Mouse (Mus musculus) heart, postnatal 0 days (tissue): Measurements from ENCODE around the gene Traf7. TPM values are rescaled to one million over a fixed set of nuclear protein-coding genes. Genes with fewer than 3 reads are reported as not detected.

Source experiments
- ATAC-seq: fragments of 200-750 bp; cut with Nextera tagmentation; 2 replicates; pipeline ENCODE4 v1.8.0; 2017; ENCODE audit warnings: low read depth, moderate number of reproducible peaks, moderate library complexity; ENCODE audit not compliant: insufficient read depth
- DNase-seq: peaks from one replicate; pipeline ENCODE4 v3.0.0-alpha.2; 2016; ENCODE audit warnings: low spot score
- H3K27ac ChIP-seq: fragments of 300-500 bp; sonication (generic); 2 replicates; pipeline ENCODE4 v1.5.1; 2014; ENCODE audit warnings: low read depth, mild to moderate bottlenecking
- H3K27me3 ChIP-seq: fragments of 300-500 bp; sonication (generic); 2 replicates; pipeline ENCODE4 v1.6.1; 2014; ENCODE audit warnings: low read length, mixed read lengths; ENCODE audit not compliant: control insufficient read depth, insufficient read depth
- H3K36me3 ChIP-seq: fragments of 300-500 bp; sonication (generic); replicated peaks from 2 replicates; pipeline ENCODE4 v1.6.1; 2014; ENCODE audit warnings: low read length, mixed read lengths; ENCODE audit not compliant: control insufficient read depth, insufficient read depth
- H3K4me1 ChIP-seq: fragments of 300-500 bp; sonication (generic); 2 replicates; pipeline ENCODE4 v1.6.1; 2014; ENCODE audit warnings: antibody characterized with exemption; ENCODE audit not compliant: control insufficient read depth, insufficient read depth
- H3K4me2 ChIP-seq: fragments of 300-500 bp; sonication (generic); 2 replicates; pipeline ENCODE4 v1.6.1; 2014; ENCODE audit warnings: low read depth, mild to moderate bottlenecking, low read length, moderate library complexity
- H3K4me3 ChIP-seq: fragments of 300-500 bp; sonication (generic); 2 replicates; pipeline ENCODE4 v1.5.1; 2014; ENCODE audit warnings: low read depth, low read length
- H3K9ac ChIP-seq: fragments of 300-500 bp; sonication (generic); replicated peaks from 2 replicates; pipeline ENCODE4 v1.6.1; 2014; ENCODE audit warnings: low read depth, low read length, mixed read lengths
- H3K9me3 ChIP-seq: fragments of 300-500 bp; sonication (generic); replicated peaks from 2 replicates; pipeline ENCODE4 v1.6.1; 2016; ENCODE audit warnings: low read length; ENCODE audit not compliant: control insufficient read depth
- CTCF ChIP-seq: IDR thresholded peaks from 2 replicates; pipeline ENCODE4 v1.5.1; 2016; ENCODE audit warnings: antibody characterized with exemption, control low read depth, low read depth
- EP300 ChIP-seq: IDR thresholded peaks from 2 replicates; pipeline ENCODE4 v1.6.1; 2016; ENCODE audit warnings: antibody characterized with exemption, low read depth
- WGBS: fragments of 180-500 bp; shearing (Covaris S2); extraction: QIAGEN DNeasy Blood & Tissue Kit; methylation state at CpG from one replicate; pipeline ENCODE4 v1.1.7; 2014; 5-methylcytosine and 5-hydroxymethylcytosine counted together
- polyA plus RNA-seq: library from polyadenylated mRNA; unstranded; fragments of >200 nt; fragmentation: Nextera tagmentation; extraction: Ambion mirVana; gene quantifications from 2 replicates; pipeline ENCODE4 v1.2.1, GENCODE M21; 2015
- total RNA-seq: library from RNA; depleted of rRNA; stranded (reverse); fragments of >200 nt; gene quantifications from 2 replicates; pipeline ENCODE4 v1.2.3, GENCODE M21; 2014; ENCODE audit warnings: low replicate concordance; rRNA removed

Gene Traf7
- total RNA-seq, result 206 and 281 TPM in 2 replicates
- 46.0 and 48.9 TPM in 2 replicates for polyA plus RNA-seq

GRCm38 (mm10) chr17:24527723-24528559 lies at the start of gene Traf7:
TSS of gene Traf7 (minus strand) at chr17:24527938.
- Histone ChIP-seq H3K4me1 (peaks cover 19% of the 10 kb centered on the region), H3K27ac (peak within 1 kb of the TSS; percentile 79), H3K4me3 (peak within 1 kb of the TSS; percentile 87), H3K36me3 (0 out of 2 replicates have a peak, but pooled peaks cover 7% of the 10 kb centered on the region), H3K9ac (peak within 1 kb of the TSS; percentile 76), H3K27me3 (no peaks in the 10 kb centered on the region), H3K9me3 (no peaks in the 10 kb centered on the region), H3K4me2 (peak within 1 kb of the TSS; percentile 87)
- peak; percentile 100 for DNase-seq
- TF ChIP-seq EP300 (peak; percentile 64; the same call in 1 of the 2 replicates), CTCF (no peak)
- under 1% methylated on average over 40 of the region's 40 CpGs for WGBS
- peak; percentile 95 for ATAC-seq

- H3K36me3 ChIP-seq, result peaks cover 92% of the 10 kb centered on the region
- no peak overlapping the region for H3K9ac ChIP-seq
- no peak overlapping the region for H3K4me2 ChIP-seq
- no peaks in the 10 kb centered on the region for H3K27me3 ChIP-seq
- WGBS, result 90% methylated on average over 9 of the region's 9 CpGs
- ATAC-seq (no peak), DNase-seq (no peak)
- H3K27ac ChIP-seq, result no peak overlapping the region
- TF ChIP-seq EP300, result no peak
- no peak for TF ChIP-seq CTCF
- no peaks in the 10 kb centered on the region for H3K4me1 ChIP-seq
- no peaks in the 10 kb centered on the region for H3K9me3 ChIP-seq
- no peak overlapping the region for H3K4me3 ChIP-seq
Measured at GRCm38 (mm10) chr17:24573811-24574210, 46.1 kb upstream of the Traf7 start.

- Histone ChIP-seq H3K4me2 (no peak overlapping the region), H3K4me3 (no peak overlapping the region), H3K9me3 (no peaks in the 10 kb centered on the region), H3K36me3 (peaks cover 91% of the 10 kb centered on the region), H3K27ac (no peak overlapping the region), H3K9ac (no peak overlapping the region), H3K27me3 (no peaks in the 10 kb centered on the region), H3K4me1 (no peaks in the 10 kb centered on the region)
- no peak for ATAC-seq
- 92% methylated on average over 12 of the region's 12 CpGs for WGBS
- DNase-seq, result no peak
- TF ChIP-seq CTCF, result no peak
Measured at GRCm38 (mm10) chr17:24572651-24573245, 45.0 kb upstream of the Traf7 start.

DNA sequence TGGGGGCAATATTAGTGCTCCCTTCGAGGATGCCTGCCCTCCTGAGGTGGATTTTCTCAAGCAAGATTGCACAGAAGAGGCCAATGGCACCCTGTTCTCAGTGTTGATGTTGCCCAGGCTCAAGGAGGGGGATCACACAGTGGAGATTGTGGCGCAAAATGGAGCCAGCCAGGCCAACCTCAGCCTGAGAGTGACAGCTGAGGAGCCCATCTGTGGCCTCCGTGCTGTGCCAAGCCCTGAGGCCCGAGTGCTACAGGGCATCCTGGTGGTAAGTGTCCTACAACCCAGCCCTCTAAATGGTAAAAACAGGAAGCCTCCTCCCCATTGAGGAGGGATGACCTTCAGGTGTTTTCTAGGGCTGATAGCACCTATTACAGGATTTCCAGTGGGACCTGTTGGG lies 42.1 kb upstream of the Traf7 start:
- Histone ChIP-seq H3K9me3 (no peaks in the 10 kb centered on the region), H3K4me2 (no peak overlapping the region), H3K9ac (no peak overlapping the region), H3K27me3 (no peaks in the 10 kb centered on the region), H3K4me3 (no peak overlapping the region), H3K36me3 (peaks cover 79% of the 10 kb centered on the region), H3K27ac (no peak overlapping the region), H3K4me1 (peaks cover 11% of the 10 kb centered on the region)
- WGBS, result 87% methylated on average over 4 of the region's 4 CpGs
- no peak for ATAC-seq
- no peak for TF ChIP-seq EP300
- DNase-seq, result no peak

DNA sequence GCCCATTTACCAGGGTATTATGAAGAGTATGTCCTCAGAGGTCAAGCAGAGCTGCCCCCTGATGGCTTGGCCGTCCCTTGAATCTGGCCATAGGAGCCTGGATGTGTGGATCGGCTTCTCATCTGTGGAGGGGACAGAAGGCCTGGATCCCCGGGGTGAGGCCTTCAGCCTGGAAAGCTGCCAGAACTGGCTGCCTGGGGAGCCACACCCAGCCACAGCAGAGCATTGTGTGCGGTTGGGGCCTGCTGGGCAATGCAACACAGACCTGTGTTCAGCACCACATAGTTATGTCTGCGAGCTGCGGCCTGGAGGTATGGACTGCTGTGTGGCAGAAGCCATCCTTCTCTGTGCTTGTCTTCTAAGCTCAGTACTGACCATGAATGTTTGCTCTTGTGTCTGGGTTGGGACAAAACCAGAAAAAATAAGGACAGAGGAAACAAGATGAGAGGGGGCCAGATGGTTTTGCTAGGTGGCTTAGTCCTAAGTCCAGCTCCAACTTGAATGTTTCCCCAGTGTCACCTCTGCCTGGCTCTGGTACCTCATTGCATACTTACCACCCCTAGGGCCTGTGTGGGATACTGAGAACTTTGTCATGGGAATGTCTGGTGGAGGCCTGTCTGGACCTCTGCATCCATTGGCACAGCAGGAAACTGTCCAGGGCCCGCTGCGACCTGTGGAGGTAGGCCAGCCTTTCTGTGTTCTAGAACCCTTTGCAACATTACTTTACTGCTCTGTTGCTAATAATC lies 39.5 kb upstream of the Traf7 start:
- Histone ChIP-seq H3K9me3 (no peaks in the 10 kb centered on the region), H3K36me3 (peaks cover 53% of the 10 kb centered on the region), H3K4me3 (no peak overlapping the region), H3K9ac (0 out of 2 replicates have a peak overlapping the region, but pooled peaks have one; percentile 26), H3K27ac (peak overlapping the region; percentile 51), H3K27me3 (no peaks in the 10 kb centered on the region), H3K4me1 (peaks cover 11% of the 10 kb centered on the region), H3K4me2 (no peak overlapping the region)
- DNase-seq (peak; percentile 38), ATAC-seq (peak; percentile 45)
- no peak for TF ChIP-seq EP300
- 43% methylated on average over 8 of the region's 8 CpGs for WGBS
